Mouse (Mus musculus) liver, postnatal 0 days (tissue): ENCODE data around the gene Dkkl1.

Source experiments
- CTCF ChIP-seq: sonication (generic); IDR thresholded peaks from 2 replicates; pipeline ENCODE4 v1.5.1; 2016; ENCODE audit warnings: antibody characterized with exemption, low read depth
- EP300 ChIP-seq: IDR thresholded peaks from 2 replicates; pipeline ENCODE4 v1.6.1; 2016; ENCODE audit warnings: antibody characterized with exemption, low read depth, mild to moderate bottlenecking

- TF ChIP-seq EP300, result no peak
- no peak for TF ChIP-seq CTCF
Measured at GRCm38 (mm10) chr7:45160316-45160800, 51.6 kb downstream of the Dkkl1 start.
